Mouse (Mus musculus) neural tube, embryonic 15.5 days (tissue): ENCODE measurements around the gene Tgm2. TPM values are rescaled to one million over a fixed set of nuclear protein-coding genes. Genes with fewer than 3 reads are reported as not detected.

ENCODE experiments used
- ATAC-seq: fragments of 200-750 bp; cut with Nextera tagmentation; 2 replicates; pipeline ENCODE4 v1.8.0; 2017; ENCODE audit warnings: mild to moderate bottlenecking, moderate TSS enrichment, moderate library complexity; ENCODE audit not compliant: low FRiP score
- H3K27ac ChIP-seq: fragments of 300-500 bp; sonication (generic); replicated peaks from 2 replicates; pipeline ENCODE4 v1.5.1; 2015; ENCODE audit warnings: mild to moderate bottlenecking, inconsistent platforms
- H3K27me3 ChIP-seq: fragments of 300-500 bp; sonication (generic); replicated peaks from 2 replicates; pipeline ENCODE4 v1.6.1; 2015; ENCODE audit warnings: inconsistent platforms
- H3K36me3 ChIP-seq: fragments of 300-500 bp; sonication (generic); 2 replicates; pipeline ENCODE4 v1.6.1; 2015; ENCODE audit warnings: inconsistent platforms
- H3K4me1 ChIP-seq: fragments of 300-500 bp; sonication (generic); 2 replicates; pipeline ENCODE4 v1.6.1; 2015; ENCODE audit warnings: inconsistent platforms
- H3K4me2 ChIP-seq: fragments of 300-500 bp; sonication (generic); 2 replicates; pipeline ENCODE4 v1.6.1; 2015; ENCODE audit warnings: inconsistent platforms, mild to moderate bottlenecking, moderate library complexity
- H3K4me3 ChIP-seq: fragments of 300-500 bp; sonication (generic); replicated peaks from 2 replicates; pipeline ENCODE4 v1.5.1; 2015; ENCODE audit warnings: mild to moderate bottlenecking, inconsistent platforms
- H3K9ac ChIP-seq: fragments of 300-500 bp; sonication (generic); replicated peaks from 2 replicates; pipeline ENCODE4 v1.6.1; 2015; ENCODE audit warnings: mild to moderate bottlenecking, inconsistent platforms
- H3K9me3 ChIP-seq: fragments of 300-500 bp; sonication (generic); replicated peaks from 2 replicates; pipeline ENCODE4 v1.6.1; 2016; ENCODE audit warnings: inconsistent platforms
- WGBS: fragments of 180-500 bp; shearing (Covaris S2); methylation state at CpG from one replicate; pipeline ENCODE4 v1.1.7; 2015; ENCODE audit warnings: mixed read lengths; 5-methylcytosine and 5-hydroxymethylcytosine counted together
- polyA plus RNA-seq: library from polyadenylated mRNA; unstranded; fragments of >200 nt; fragmentation: Nextera tagmentation; extraction: Ambion mirVana; gene quantifications from 2 replicates; pipeline ENCODE4 v1.2.1, GENCODE M21; 2015

Tgm2 gene
- polyA plus RNA-seq, 1 experiment from 2014 or later = 7.8 TPM

DNA sequence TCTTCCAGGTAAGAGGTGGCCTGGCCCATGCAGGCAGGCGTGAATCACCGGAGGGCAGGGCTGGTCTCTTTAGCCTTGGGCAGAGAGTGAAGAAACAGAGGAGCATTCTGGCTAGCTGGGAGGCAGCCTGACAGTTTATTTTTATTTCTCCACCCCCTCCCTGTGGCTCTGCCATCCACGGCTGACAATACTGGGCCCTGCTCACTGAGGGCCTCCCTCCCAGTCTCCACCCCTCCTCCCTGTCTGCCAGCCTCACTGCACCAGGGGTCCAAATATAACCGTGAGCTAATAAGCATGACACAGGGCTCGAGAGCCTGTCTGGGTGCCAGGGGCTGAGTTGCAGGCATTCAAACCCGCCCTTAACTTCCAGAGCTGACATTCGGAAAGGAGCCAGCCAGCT lies 6.6 kb downstream of the Tgm2 start:
- 29% methylated on average over 7 of the region's 7 CpGs for WGBS
- no peak overlapping the region for H3K4me3 ChIP-seq
- peaks cover 39% of the 10 kb centered on the region for H3K4me1 ChIP-seq
- peak; percentile 80; the same call in 1 of the 2 replicates for ATAC-seq
- H3K9me3 ChIP-seq = no peaks in the 10 kb centered on the region
- H3K36me3 ChIP-seq = no peaks in the 10 kb centered on the region
- no peak overlapping the region for H3K4me2 ChIP-seq
- no peak overlapping the region for H3K9ac ChIP-seq
- peak overlapping the region; percentile 66 for H3K27ac ChIP-seq
- no peaks in the 10 kb centered on the region for H3K27me3 ChIP-seq

GRCm38 (mm10) chr2:158138778-158139177 lies 7.5 kb downstream of the Tgm2 start:
- H3K4me3 ChIP-seq = no peak overlapping the region
- 94% methylated on average over 9 of the region's 9 CpGs for WGBS
- no peak for ATAC-seq
- H3K27ac ChIP-seq = no peak overlapping the region
- H3K9me3 ChIP-seq = no peaks in the 10 kb centered on the region
- no peaks in the 10 kb centered on the region for H3K27me3 ChIP-seq
- H3K4me1 ChIP-seq = peaks cover 34% of the 10 kb centered on the region
- no peaks in the 10 kb centered on the region for H3K36me3 ChIP-seq
- no peak overlapping the region for H3K9ac ChIP-seq
- no peak overlapping the region for H3K4me2 ChIP-seq

- H3K4me1 ChIP-seq = peaks cover 28% of the 10 kb centered on the region
- H3K9me3 ChIP-seq = no peaks in the 10 kb centered on the region
- no peak overlapping the region for H3K4me2 ChIP-seq
- H3K36me3 ChIP-seq = no peaks in the 10 kb centered on the region
- no peak overlapping the region for H3K4me3 ChIP-seq
- ATAC-seq = no peak
- H3K27ac ChIP-seq = no peak overlapping the region
- 91% methylated on average over 12 of the region's 12 CpGs for WGBS
- no peak overlapping the region for H3K9ac ChIP-seq
- H3K27me3 ChIP-seq = no peaks in the 10 kb centered on the region
These were observed 8.5 kb downstream of the Tgm2 start for GRCm38 (mm10) chr2:158137771-158138170.

DNA sequence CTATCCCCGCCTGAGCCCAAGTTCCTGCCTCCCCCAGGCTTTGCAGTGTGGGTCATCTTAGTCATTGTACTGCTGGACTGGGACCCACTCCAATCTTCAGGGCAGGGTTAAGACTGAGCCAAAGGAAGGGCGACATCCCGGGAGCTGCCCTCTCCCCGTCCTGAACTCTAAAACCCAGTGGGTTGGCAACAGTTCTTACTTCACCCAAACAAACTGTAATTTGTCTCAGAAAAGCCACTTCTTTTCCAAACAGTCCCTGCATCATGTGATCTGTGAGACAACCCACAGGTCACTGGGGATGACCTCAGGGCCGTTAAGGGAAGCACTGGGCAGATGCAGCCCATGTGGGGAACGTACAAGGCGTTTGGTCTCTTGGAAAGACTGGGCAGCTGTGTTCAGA lies 10.0 kb downstream of the Tgm2 start:
- no peaks in the 10 kb centered on the region for H3K9me3 ChIP-seq
- no peaks in the 10 kb centered on the region for H3K36me3 ChIP-seq
- H3K27ac ChIP-seq = no peak overlapping the region
- peaks cover 27% of the 10 kb centered on the region for H3K4me1 ChIP-seq
- no peak overlapping the region for H3K4me2 ChIP-seq
- no peak overlapping the region for H3K9ac ChIP-seq
- no peak overlapping the region for H3K4me3 ChIP-seq
- ATAC-seq = no peak
- no peaks in the 10 kb centered on the region for H3K27me3 ChIP-seq
- 68% methylated on average over 7 of the region's 7 CpGs for WGBS

DNA sequence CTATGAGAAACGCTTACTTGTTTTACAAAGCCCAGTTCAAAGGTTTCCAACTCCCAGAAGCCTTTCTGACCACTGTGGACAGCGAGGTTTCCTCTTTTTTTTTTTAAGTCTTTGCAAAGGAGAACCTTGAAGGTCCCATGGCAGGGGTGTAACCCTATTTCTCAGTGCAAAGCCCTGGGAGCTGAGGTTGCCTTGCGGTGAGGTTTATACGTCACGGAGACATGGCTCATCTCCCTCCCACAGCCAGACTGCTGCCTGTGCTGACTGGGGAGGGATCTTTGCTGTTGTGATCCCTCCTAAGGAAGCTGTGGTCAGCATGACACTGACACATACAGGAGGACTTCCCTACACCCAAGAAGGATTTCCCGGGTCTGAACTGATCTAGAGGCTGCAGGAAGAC lies 13.2 kb downstream of the Tgm2 start:
- no peak overlapping the region for H3K9ac ChIP-seq
- H3K27me3 ChIP-seq = no peaks in the 10 kb centered on the region
- H3K4me2 ChIP-seq = no peak overlapping the region
- H3K4me3 ChIP-seq = no peak overlapping the region
- peaks cover 9% of the 10 kb centered on the region; the same call in 1 of the 2 replicates for H3K4me1 ChIP-seq
- H3K36me3 ChIP-seq = no peaks in the 10 kb centered on the region
- ATAC-seq = no peak
- no peaks in the 10 kb centered on the region for H3K9me3 ChIP-seq
- 73% methylated on average over 6 of the region's 6 CpGs for WGBS
- H3K27ac ChIP-seq = no peak overlapping the region

DNA sequence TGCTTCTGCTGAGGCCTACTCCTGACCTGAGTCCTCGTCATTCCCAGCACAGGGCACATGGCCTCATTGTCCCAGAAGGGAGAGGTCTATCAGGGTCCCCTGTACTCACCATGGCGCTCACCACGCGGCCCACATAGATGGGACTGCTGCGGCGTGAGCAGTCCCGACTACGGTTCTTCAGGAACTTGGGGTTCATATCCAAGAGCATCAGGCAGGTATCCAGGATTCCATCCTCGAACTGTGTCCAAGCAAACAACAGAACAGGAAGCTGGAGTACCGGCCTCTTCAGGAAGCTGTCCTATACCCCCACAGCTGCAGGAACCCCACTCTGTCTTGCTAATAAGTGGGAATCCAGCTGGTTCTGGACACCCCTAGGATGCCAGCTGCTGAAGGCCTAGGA lies 13.9 kb downstream of the Tgm2 start:
- no peak overlapping the region for H3K27ac ChIP-seq
- H3K36me3 ChIP-seq = no peaks in the 10 kb centered on the region
- H3K4me1 ChIP-seq = peaks cover 9% of the 10 kb centered on the region; the same call in 1 of the 2 replicates
- H3K9ac ChIP-seq = no peak overlapping the region
- ATAC-seq = no peak
- no peak overlapping the region for H3K4me2 ChIP-seq
- H3K9me3 ChIP-seq = no peaks in the 10 kb centered on the region
- H3K4me3 ChIP-seq = no peak overlapping the region
- 90% methylated on average over 10 of the region's 10 CpGs for WGBS
- H3K27me3 ChIP-seq = no peaks in the 10 kb centered on the region

DNA sequence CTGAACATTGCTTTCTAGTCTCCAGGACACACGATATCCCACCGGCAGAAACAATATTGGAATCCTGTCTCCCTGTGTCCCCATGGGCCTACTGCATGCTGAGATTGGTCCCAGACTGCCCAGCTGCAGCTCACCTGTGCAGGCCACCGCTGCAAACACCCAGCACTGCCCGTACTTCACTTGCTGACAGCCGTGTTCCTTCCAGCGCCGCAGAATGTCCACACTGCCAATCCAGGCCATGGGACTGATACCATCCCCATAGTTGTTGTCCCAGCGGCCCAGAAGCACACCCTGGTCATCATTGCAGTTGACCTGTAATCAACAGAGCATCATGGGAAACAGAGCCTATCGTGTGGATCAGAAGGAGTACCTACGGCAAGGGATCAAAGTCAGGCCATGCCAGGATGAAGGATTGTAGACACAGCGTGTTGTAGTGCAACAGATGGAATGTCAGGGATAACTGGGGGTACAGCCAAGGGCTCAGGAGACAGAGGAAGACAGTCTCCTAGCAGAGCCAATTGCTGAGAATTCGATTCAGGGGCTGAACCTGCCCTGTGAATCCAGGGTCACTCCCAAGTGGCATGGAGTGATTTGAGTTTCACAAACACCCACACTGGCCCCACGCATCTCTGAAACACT lies 14.9 kb downstream of the Tgm2 start:
- peaks cover 9% of the 10 kb centered on the region; the same call in 1 of the 2 replicates for H3K4me1 ChIP-seq

GRCm38 (mm10) chr2:158130391-158130986 lies 15.7 kb downstream of the Tgm2 start:
- no peak overlapping the region for H3K9ac ChIP-seq
- no peak overlapping the region for H3K27ac ChIP-seq
- H3K27me3 ChIP-seq = no peaks in the 10 kb centered on the region
- no peak for ATAC-seq
- H3K4me3 ChIP-seq = no peak overlapping the region
- peaks cover 3% of the 10 kb centered on the region; the same call in 1 of the 2 replicates for H3K4me1 ChIP-seq
- WGBS = 65% methylated on average over 5 of the region's 5 CpGs
- H3K9me3 ChIP-seq = no peaks in the 10 kb centered on the region
- H3K4me2 ChIP-seq = no peak overlapping the region
- no peaks in the 10 kb centered on the region for H3K36me3 ChIP-seq

More for the DNA sequence above, 14.9 kb downstream of the Tgm2 start:
- no peaks in the 10 kb centered on the region for H3K27me3 ChIP-seq
- no peak overlapping the region for H3K27ac ChIP-seq
- H3K36me3 ChIP-seq = no peaks in the 10 kb centered on the region
- WGBS = 94% methylated on average over 13 of the region's 13 CpGs
- no peak overlapping the region for H3K4me3 ChIP-seq
- no peak overlapping the region for H3K4me2 ChIP-seq
- no peak overlapping the region for H3K9ac ChIP-seq
- no peaks in the 10 kb centered on the region for H3K9me3 ChIP-seq
- ATAC-seq = no peak

GRCm38 (mm10) chr2:158129291-158130002 lies 16.8 kb downstream of the Tgm2 start:
- no peak for ATAC-seq
- Histone ChIP-seq H3K36me3 (no peaks in the 10 kb centered on the region), H3K9ac (no peak overlapping the region), H3K27ac (no peak overlapping the region), H3K4me2 (no peak overlapping the region), H3K4me1 (peaks cover 3% of the 10 kb centered on the region; the same call in 1 of the 2 replicates), H3K4me3 (no peak overlapping the region), H3K9me3 (no peaks in the 10 kb centered on the region), H3K27me3 (no peaks in the 10 kb centered on the region)
- WGBS = 85% methylated on average over 16 of the region's 16 CpGs

DNA sequence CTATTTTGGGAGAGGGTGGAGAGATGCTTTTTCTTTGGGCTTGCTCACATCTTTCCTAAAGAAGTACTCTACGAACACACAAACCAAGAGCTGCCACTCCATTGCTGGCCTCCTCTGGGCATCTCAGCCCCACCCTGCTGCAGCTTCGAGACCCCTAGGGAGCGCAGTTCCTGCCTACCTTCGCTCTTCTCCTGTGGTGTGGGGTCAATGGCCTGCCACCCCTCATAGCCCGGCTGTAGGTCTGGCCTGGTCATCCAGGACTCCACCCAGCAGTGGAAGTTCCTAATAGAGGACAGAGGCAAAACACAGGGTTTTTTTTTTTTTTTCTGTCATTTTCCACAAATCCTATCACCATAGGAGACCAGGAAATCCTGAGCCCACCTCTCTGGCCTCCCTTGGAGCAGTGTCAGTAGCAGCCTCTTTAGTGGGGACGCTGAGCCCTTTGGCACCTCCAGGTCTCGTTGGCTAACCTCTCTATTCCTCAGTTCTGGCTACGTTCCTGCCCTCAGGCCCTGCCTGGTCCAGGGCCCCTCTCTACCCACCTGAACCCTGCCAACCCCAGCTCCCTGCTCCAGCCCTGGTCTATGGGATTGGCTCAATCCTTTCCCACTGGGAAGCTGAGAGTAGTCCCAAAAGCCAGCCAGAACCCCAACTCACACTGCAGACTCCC lies 17.6 kb downstream of the Tgm2 start:
- Histone ChIP-seq H3K4me2 (no peak overlapping the region), H3K27ac (no peak overlapping the region), H3K4me1 (peaks cover 3% of the 10 kb centered on the region; the same call in 1 of the 2 replicates), H3K27me3 (no peaks in the 10 kb centered on the region), H3K36me3 (no peaks in the 10 kb centered on the region), H3K9me3 (no peaks in the 10 kb centered on the region), H3K9ac (no peak overlapping the region), H3K4me3 (no peak overlapping the region)
- WGBS = 84% methylated on average over 8 of the region's 8 CpGs
- no peak for ATAC-seq

GRCm38 (mm10) chr2:158127872-158128271 lies 18.4 kb downstream of the Tgm2 start:
- ATAC-seq = no peak
- H3K36me3 ChIP-seq = no peaks in the 10 kb centered on the region
- no peaks in the 10 kb centered on the region for H3K27me3 ChIP-seq
- no peak overlapping the region for H3K27ac ChIP-seq
- no peak overlapping the region for H3K4me2 ChIP-seq
- H3K4me3 ChIP-seq = no peak overlapping the region
- WGBS = 91% methylated on average over 7 of the region's 7 CpGs
- H3K4me1 ChIP-seq = peaks cover 3% of the 10 kb centered on the region; the same call in 1 of the 2 replicates
- H3K9ac ChIP-seq = no peak overlapping the region
- H3K9me3 ChIP-seq = no peaks in the 10 kb centered on the region
